Mouse (Mus musculus): ENCODE measurements at regions not wholly inside any gene's neighbourhood (a gene's known extent, or its start where the extent isn't known, plus 50 kb on each side); places are given as distances from the start of the nearest gene placed in this dataset.

DNA sequence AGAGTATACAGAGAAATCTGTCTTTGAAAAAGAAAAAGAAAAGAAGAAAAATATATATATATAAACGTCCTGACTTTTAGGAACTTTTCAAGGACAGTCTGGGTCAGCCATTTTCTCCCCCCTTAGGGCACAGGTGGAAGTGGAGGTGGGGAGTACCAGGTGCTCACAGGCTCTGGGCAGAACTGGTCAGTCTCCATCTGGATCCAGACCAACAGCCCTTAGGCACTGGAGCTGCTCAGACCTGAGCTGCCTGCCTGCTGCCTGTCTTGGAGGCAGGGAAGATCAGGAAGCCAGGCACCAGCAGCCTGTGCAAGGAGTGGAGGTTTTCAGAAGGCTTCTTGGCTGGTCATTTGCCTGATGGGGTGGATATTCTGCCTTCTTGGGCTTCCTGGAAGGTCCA is 50.7 kb upstream of the Slc2a1 start:
- H3K36me3 ChIP-seq (ENCODE audit: insufficient read depth, low read length) = no peaks in the 10 kb centered on the region
- H3K9ac ChIP-seq (replicated peaks; ENCODE audit: low read depth) = no peak overlapping the region
- no peaks in the 10 kb centered on the region for H3K27me3 ChIP-seq (replicated peaks; ENCODE audit: insufficient read depth, low read length)
- ATAC-seq (no peak), DNase-seq (ENCODE audit: low spot score) (no peak)
- H3K4me3 ChIP-seq (ENCODE audit: low read depth, low read length) = no peak overlapping the region
- no peak overlapping the region for H3K27ac ChIP-seq (ENCODE audit: low read length)
- no peaks in the 10 kb centered on the region for H3K9me3 ChIP-seq (ENCODE audit: low read length)
- WGBS = 56% methylated on average over 1 of the region's 1 CpGs
- no peaks in the 10 kb centered on the region for H3K4me1 ChIP-seq (ENCODE audit: insufficient read depth, low read depth, low read length)
- no peak for TF ChIP-seq EP300 (IDR thresholded peaks at IDR 0.05)
- TF ChIP-seq CTCF (IDR thresholded peaks at IDR 0.05) = no peak
- H3K4me2 ChIP-seq (replicated peaks; ENCODE audit: low read depth, low read length) = no peak overlapping the region
